ENCODE assay signal across 29 mouse cellular contexts in the genomic region with DNA sequence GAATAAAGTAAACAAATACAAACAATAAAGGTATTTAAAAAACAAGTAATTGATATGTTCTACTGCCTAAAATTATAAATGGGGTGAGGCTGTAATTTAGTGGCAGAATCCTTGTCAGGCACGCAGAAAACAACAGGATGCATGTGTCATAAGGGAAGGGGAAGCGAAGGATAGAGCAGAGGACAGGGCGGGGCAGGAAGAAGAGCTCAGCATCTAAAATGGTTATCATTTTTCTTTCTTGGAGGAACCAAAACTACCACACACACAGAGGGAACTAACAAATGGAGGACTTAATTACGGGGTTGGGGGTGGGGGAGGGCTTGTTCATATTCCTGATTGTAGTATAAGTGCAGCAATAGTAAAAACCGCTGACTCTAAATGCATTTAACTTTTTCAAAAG.
DNase-seq lines count a peak whose midpoint lies in the region; ATAC-seq lines count a peak whose summit lies in the region.
"Had no signal": no experiment of that assay in that cellular context is flagged by ENCODE, and none has a peak within 500 bp of the region (broad histone marks: within the 10 kb centered on the region; RNA-seq: fewer than 3 reads in every experiment).

No protein-coding gene starts in this region.

- no peaks in the 10 kb centered on the region for H3K27me3 ChIP-seq in hindbrain, embryonic 16.5 days (replicated peaks; ENCODE audit: control insufficient read depth, insufficient read depth, low read length)
- no peaks in the 10 kb centered on the region for H3K27me3 ChIP-seq in hindbrain, embryonic 12.5 days
- H3K27me3 ChIP-seq: embryonic facial prominence, embryonic 12.5 days; heart, embryonic 15.5 days; hindbrain, embryonic 13.5 days; liver, embryonic 15.5 days; midbrain, embryonic 12.5 days; neural tube, embryonic 12.5 days had no signal

- no peaks in the 10 kb centered on the region for H3K9me3 ChIP-seq in hindbrain, embryonic 16.5 days (ENCODE audit: control insufficient read depth, low read length)
- no peaks in the 10 kb centered on the region for H3K9me3 ChIP-seq in hindbrain, embryonic 12.5 days (replicated peaks)
- H3K9me3 ChIP-seq: embryonic facial prominence, embryonic 12.5 days; G1E; heart, embryonic 15.5 days; hindbrain, embryonic 13.5 days; liver, embryonic 15.5 days; midbrain, embryonic 12.5 days; neural tube, embryonic 12.5 days had no signal

- 0 out of 2 replicates have a peak, but pooled peaks have one; percentile 37 for ATAC-seq in hindbrain, embryonic 16.5 days
- no peak for ATAC-seq in hindbrain, embryonic 12.5 days (ENCODE audit: low FRiP score)
- ATAC-seq: forebrain, embryonic 14.5 days; intestine, postnatal 0 days had no signal

- 90% methylated on average over 5 of the region's 5 CpGs for WGBS in hindbrain, embryonic 16.5 days
- WGBS in hindbrain, embryonic 12.5 days: 90% methylated on average over 5 of the region's 5 CpGs

- no peak overlapping the region for H3K9ac ChIP-seq in hindbrain, embryonic 16.5 days (ENCODE audit: low read depth, low read length)
- H3K9ac ChIP-seq in hindbrain, embryonic 12.5 days: no peak overlapping the region
- H3K9ac ChIP-seq: embryonic facial prominence, embryonic 12.5 days; heart, embryonic 15.5 days; hindbrain, embryonic 13.5 days; liver, embryonic 15.5 days; midbrain, embryonic 12.5 days; neural tube, embryonic 12.5 days had no signal

- H3K4me1 ChIP-seq in hindbrain, embryonic 16.5 days (ENCODE audit: control insufficient read depth, insufficient read depth, low read depth, low read length): no peaks in the 10 kb centered on the region; the same call in 1 of the 2 replicates
- H3K4me1 ChIP-seq in hindbrain, embryonic 12.5 days: no peaks in the 10 kb centered on the region
- H3K4me1 ChIP-seq: embryonic facial prominence, embryonic 12.5 days; heart, embryonic 15.5 days; hindbrain, embryonic 13.5 days; liver, embryonic 15.5 days; midbrain, embryonic 12.5 days; neural tube, embryonic 12.5 days had no signal

- no peak overlapping the region for H3K27ac ChIP-seq in hindbrain, embryonic 16.5 days (ENCODE audit: low read depth, low read length)
- no peak overlapping the region for H3K27ac ChIP-seq in hindbrain, embryonic 12.5 days
- H3K27ac ChIP-seq: embryonic facial prominence, embryonic 12.5 days; heart, embryonic 15.5 days; hindbrain, embryonic 13.5 days; kidney, postnatal 0 days; liver, embryonic 15.5 days; midbrain, embryonic 12.5 days; neural tube, embryonic 12.5 days had no signal

- H3K4me3 ChIP-seq in hindbrain, embryonic 16.5 days (ENCODE audit: low read length): no peak overlapping the region
- H3K4me3 ChIP-seq in hindbrain, embryonic 12.5 days: no peak overlapping the region
- H3K4me3 ChIP-seq: embryonic facial prominence, embryonic 12.5 days; heart, embryonic 15.5 days; hindbrain, embryonic 13.5 days; liver, embryonic 15.5 days; midbrain, embryonic 12.5 days; myocyte; neural tube, embryonic 12.5 days had no signal

- no peak overlapping the region for H3K4me2 ChIP-seq in hindbrain, embryonic 16.5 days (ENCODE audit: low read length)
- no peak overlapping the region for H3K4me2 ChIP-seq in hindbrain, embryonic 12.5 days (replicated peaks)
- H3K4me2 ChIP-seq: embryonic facial prominence, embryonic 12.5 days; heart, embryonic 15.5 days; hindbrain, embryonic 13.5 days; liver, embryonic 15.5 days; midbrain, embryonic 12.5 days; neural tube, embryonic 12.5 days had no signal

- DNase-seq in lung, postnatal 36 days: peak; percentile 9
- no peak for DNase-seq in lung, postnatal 10 days
- peak; percentile 1 for DNase-seq in c-Kit-positive CD71-negative TER-119-negative erythroid progenitor cells, embryonic 14.5 days (ENCODE audit: low read depth)
- peak; percentile 4 for DNase-seq in skeletal muscle tissue, adult 2 months (ENCODE audit: low read depth, low spot score)
- DNase-seq in left cerebral cortex, adult 9 months (ENCODE audit: low spot score in 2 of 2): no peak
- DNase-seq in cerebellum, adult 11 months: no peak
- DNase-seq: adrenal gland, postnatal 25 days; cerebellum, adult 8-10 months; cerebellum, postnatal 36 days; embryo, embryonic 11 days; gastrocnemius, postnatal 36 days; heart, postnatal 36 days; kidney, postnatal 4 days; layer of hippocampus, adult 9-11 months; liver; right cerebral cortex, adult 18-20 months had no signal

- no peaks in the 10 kb centered on the region for H3K36me3 ChIP-seq in hindbrain, embryonic 16.5 days (ENCODE audit: control insufficient read depth, insufficient read depth, low read length)
- H3K36me3 ChIP-seq in hindbrain, embryonic 12.5 days: no peaks in the 10 kb centered on the region
- H3K36me3 ChIP-seq: embryonic facial prominence, embryonic 12.5 days; heart, embryonic 15.5 days; hindbrain, embryonic 13.5 days; midbrain, embryonic 12.5 days; neural tube, embryonic 12.5 days had no signal

Comparison
In these comparisons a context has a peak if more than half of its experiments do, and no peak if none do; other contexts are left out.
1. DNase-seq: peak in lung, postnatal 36 days (single experiment), c-Kit-positive CD71-negative TER-119-negative erythroid progenitor cells, embryonic 14.5 days (single experiment) and skeletal muscle tissue, adult 2 months (single experiment); none in lung, postnatal 10 days (single experiment), left cerebral cortex, adult 9 months (0 of 2) and cerebellum, adult 11 months (single experiment).